Mouse (Mus musculus): ENCODE data around the gene Bfsp1.

Bfsp1 gene

DNA sequence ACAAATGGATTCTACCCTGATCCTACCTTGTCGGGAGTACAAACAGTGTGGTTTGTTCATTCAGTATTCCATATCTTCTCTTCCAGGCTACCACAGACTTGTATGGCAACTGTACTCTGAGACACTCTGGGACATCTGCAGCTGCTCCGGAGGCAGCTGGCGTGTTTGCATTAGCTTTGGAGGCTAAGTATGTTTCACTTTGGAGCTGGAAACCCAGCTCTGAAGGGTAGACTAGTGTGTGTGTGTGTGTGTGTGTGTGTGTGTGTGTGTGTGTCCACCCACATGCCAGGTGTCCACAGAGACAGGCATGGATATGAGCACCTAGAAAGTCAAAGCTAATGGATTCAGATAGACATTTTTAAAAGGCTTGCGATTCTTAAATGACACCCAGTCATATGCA is 67.1 kb downstream of the Bfsp1 start:
- no peak for DNase-seq

DNA sequence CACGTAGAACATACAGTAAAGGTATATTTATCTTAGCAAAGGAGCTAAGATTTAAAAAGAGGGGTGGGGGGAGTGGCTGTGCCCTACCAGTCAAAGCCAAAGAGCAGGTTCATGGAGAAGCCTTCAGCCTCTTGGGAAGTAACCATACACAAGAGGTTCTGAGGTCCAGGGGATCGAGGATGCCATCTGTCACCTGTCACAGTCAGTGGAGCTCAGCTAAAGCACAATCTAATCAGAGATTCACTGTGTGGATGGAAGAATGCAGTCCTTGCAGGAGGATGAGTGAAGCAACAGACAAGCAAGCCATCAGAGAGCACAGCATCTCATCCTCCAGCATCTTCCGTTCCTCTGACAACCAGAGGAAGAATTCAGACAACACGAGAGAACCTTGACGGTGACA is 73.1 kb downstream of the Bfsp1 start:
- no peak for DNase-seq

DNA sequence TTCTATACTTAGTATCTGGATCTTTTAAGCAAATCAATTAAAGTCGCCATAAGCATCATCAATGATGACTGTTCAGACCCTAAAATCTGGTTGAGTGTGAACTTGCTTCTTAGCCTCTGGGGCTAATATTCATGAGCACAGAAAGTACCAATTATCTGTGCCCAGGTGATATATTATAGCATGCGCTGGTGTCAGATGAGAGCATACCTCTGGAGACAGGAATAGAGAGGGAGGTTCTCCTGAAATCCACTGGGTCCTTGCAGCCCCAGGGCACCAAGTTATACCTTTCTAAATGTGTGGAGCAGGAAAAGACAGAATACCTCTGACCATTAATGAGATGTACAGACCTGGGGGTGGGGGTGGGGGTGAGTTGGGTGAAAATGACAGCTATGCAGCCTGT is 82.7 kb downstream of the Bfsp1 start:
- DNase-seq: no peak

Data from thymus, adult 18-20 months (tissue).